Mouse (Mus musculus): ENCODE data around the gene Nmd3. TPM values are rescaled to one million over a fixed set of nuclear protein-coding genes. Genes with fewer than 3 reads are reported as not detected.

Gene Nmd3
- total and polyA plus RNA-seq, 3 experiments: 21.4 to 44.8 (median 37.3) TPM

- H3K79me2 ChIP-seq (replicated peaks; ENCODE audit: control insufficient read depth, insufficient read depth, low read length): no peaks in the 10 kb centered on the region
- intact Hi-C loops (cut with DNase I): no loop called here
- no peaks in the 10 kb centered on the region for H3K27me3 ChIP-seq (ENCODE audit: control insufficient read depth, insufficient read depth, low read length)
- 82% methylated on average over 4 of the region's 4 CpGs for WGBS
- H3K36me3 ChIP-seq (ENCODE audit: control insufficient read depth, insufficient read depth, low read length): no peaks in the 10 kb centered on the region
- no peaks in the 10 kb centered on the region for H3K4me1 ChIP-seq (ENCODE audit: control insufficient read depth, insufficient read depth, low read length)
- no peak overlapping the region for H3K4me3 ChIP-seq
- no peak overlapping the region for H3K9ac ChIP-seq (ENCODE audit: low read depth, low read length)
- TF ChIP-seq EP300 (IDR thresholded peaks at IDR 0.05; ENCODE audit: insufficient read depth, low read depth, low read length): no peak
- TF ChIP-seq CTCF (IDR thresholded peaks at IDR 0.05): no peak
- no peak for TF ChIP-seq POLR2A (IDR thresholded peaks at IDR 0.05; ENCODE audit: insufficient read depth, low read depth, low read length)
- no peak overlapping the region for H3K27ac ChIP-seq
- DNase-seq: no peak
Measured at GRCm38 (mm10) chr3:69797533-69797932, 75.7 kb downstream of the Nmd3 start.

GRCm38 (mm10) chr3:69797969-69798368 is 76.2 kb downstream of the Nmd3 start:
- H3K27me3 ChIP-seq (ENCODE audit: control insufficient read depth, insufficient read depth, low read length): no peaks in the 10 kb centered on the region
- intact Hi-C loops (cut with DNase I): no loop called here
- H3K27ac ChIP-seq: no peak overlapping the region
- 62% methylated on average over 2 of the region's 2 CpGs for WGBS
- no peak for TF ChIP-seq POLR2A (IDR thresholded peaks at IDR 0.05; ENCODE audit: insufficient read depth, low read depth, low read length)
- TF ChIP-seq CTCF (IDR thresholded peaks at IDR 0.05): no peak
- H3K4me1 ChIP-seq (ENCODE audit: control insufficient read depth, insufficient read depth, low read length): no peaks in the 10 kb centered on the region
- H3K9ac ChIP-seq (ENCODE audit: low read depth, low read length): no peak overlapping the region
- no peaks in the 10 kb centered on the region for H3K79me2 ChIP-seq (replicated peaks; ENCODE audit: control insufficient read depth, insufficient read depth, low read length)
- H3K36me3 ChIP-seq (ENCODE audit: control insufficient read depth, insufficient read depth, low read length): no peaks in the 10 kb centered on the region
- no peak overlapping the region for H3K4me3 ChIP-seq
- DNase-seq: no peak

GRCm38 (mm10) chr3:69799096-69799495 is 77.3 kb downstream of the Nmd3 start:
- no peaks in the 10 kb centered on the region for H3K4me1 ChIP-seq (ENCODE audit: control insufficient read depth, insufficient read depth, low read length)
- H3K27ac ChIP-seq: no peak overlapping the region
- H3K79me2 ChIP-seq (replicated peaks; ENCODE audit: control insufficient read depth, insufficient read depth, low read length): no peaks in the 10 kb centered on the region
- no peak overlapping the region for H3K4me3 ChIP-seq
- TF ChIP-seq POLR2A (IDR thresholded peaks at IDR 0.05; ENCODE audit: insufficient read depth, low read depth, low read length) (no peak), EP300 (IDR thresholded peaks at IDR 0.05; ENCODE audit: insufficient read depth, low read depth, low read length) (no peak), CTCF (IDR thresholded peaks at IDR 0.05) (no peak)
- no peaks in the 10 kb centered on the region for H3K36me3 ChIP-seq (ENCODE audit: control insufficient read depth, insufficient read depth, low read length)
- no peak overlapping the region for H3K9ac ChIP-seq (ENCODE audit: low read depth, low read length)
- WGBS: 74% methylated on average over 1 of the region's 1 CpGs
- DNase-seq: no peak
- intact Hi-C loops (cut with DNase I): no loop called here
- H3K27me3 ChIP-seq (ENCODE audit: control insufficient read depth, insufficient read depth, low read length): no peaks in the 10 kb centered on the region

GRCm38 (mm10) chr3:69800829-69801384 is 79.1 kb downstream of the Nmd3 start:
- H3K9ac ChIP-seq (ENCODE audit: low read depth, low read length): no peak overlapping the region
- intact Hi-C loops (cut with DNase I): no loop called here
- H3K4me3 ChIP-seq: no peak overlapping the region
- no peak for TF ChIP-seq EP300 (IDR thresholded peaks at IDR 0.05; ENCODE audit: insufficient read depth, low read depth, low read length)
- TF ChIP-seq POLR2A (IDR thresholded peaks at IDR 0.05; ENCODE audit: insufficient read depth, low read depth, low read length): no peak
- no peak for TF ChIP-seq CTCF (IDR thresholded peaks at IDR 0.05)
- H3K36me3 ChIP-seq (ENCODE audit: control insufficient read depth, insufficient read depth, low read length): no peaks in the 10 kb centered on the region
- 68% methylated on average over 7 of the region's 7 CpGs for WGBS
- no peak for DNase-seq
- H3K4me1 ChIP-seq (ENCODE audit: control insufficient read depth, insufficient read depth, low read length): no peaks in the 10 kb centered on the region
- no peaks in the 10 kb centered on the region for H3K27me3 ChIP-seq (ENCODE audit: control insufficient read depth, insufficient read depth, low read length)
- no peak overlapping the region for H3K27ac ChIP-seq
- no peaks in the 10 kb centered on the region for H3K79me2 ChIP-seq (replicated peaks; ENCODE audit: control insufficient read depth, insufficient read depth, low read length)

- no peak for DNase-seq
- Histone ChIP-seq H3K4me3 (no peak overlapping the region), H3K9ac (ENCODE audit: low read depth, low read length) (no peak overlapping the region), H3K4me1 (ENCODE audit: control insufficient read depth, insufficient read depth, low read length) (no peaks in the 10 kb centered on the region), H3K79me2 (replicated peaks; ENCODE audit: control insufficient read depth, insufficient read depth, low read length) (no peaks in the 10 kb centered on the region), H3K27ac (no peak overlapping the region), H3K36me3 (ENCODE audit: control insufficient read depth, insufficient read depth, low read length) (no peaks in the 10 kb centered on the region), H3K27me3 (ENCODE audit: control insufficient read depth, insufficient read depth, low read length) (no peaks in the 10 kb centered on the region)
- intact Hi-C loops (cut with DNase I): no loop called here
- no peak for TF ChIP-seq CTCF (IDR thresholded peaks at IDR 0.05)
- no peak for TF ChIP-seq EP300 (IDR thresholded peaks at IDR 0.05; ENCODE audit: insufficient read depth, low read depth, low read length)
- no peak for TF ChIP-seq POLR2A (IDR thresholded peaks at IDR 0.05; ENCODE audit: insufficient read depth, low read depth, low read length)
- 76% methylated on average over 1 of the region's 1 CpGs for WGBS
Measured at GRCm38 (mm10) chr3:69803137-69803536, 81.4 kb downstream of the Nmd3 start.

Other genes with a start within 250 kb of the Nmd3 start
- gene B3galnt1, start 123.0 kb upstream of the Nmd3 start, total RNA-seq (2021): 1 to 10 TPM; 1.6 to 2.0 TPM
- gene B3galnt1, start 123.0 kb upstream of the Nmd3 start, polyA plus RNA-seq (2012; rRNA removed): 2.3 and 2.4 TPM in 2 replicates
- gene Sptssb, start 138.0 kb downstream of the Nmd3 start, total RNA-seq (2021): not detected
- gene Sptssb, start 138.0 kb downstream of the Nmd3 start, polyA plus RNA-seq (2012; rRNA removed): 0.41 TPM in 1 of 2 replicates, not detected in the other